ENCODE assay signal across 16 mouse cellular contexts in genomic region chr13:97973915-97974314, GRCm38 (mm10).
"Had no signal": no experiment of that assay in that cellular context is flagged by ENCODE, and none has a peak within 500 bp of the region (broad histone marks: within the 10 kb centered on the region; RNA-seq: fewer than 3 reads in every experiment).

No protein-coding gene starts in this region.

- H3K4me2 ChIP-seq: neural tube, embryonic 13.5 days; neural tube, embryonic 15.5 days; stomach, embryonic 15.5 days had no signal

- H3K27me3 ChIP-seq: neural tube, embryonic 13.5 days; neural tube, embryonic 15.5 days; stomach, embryonic 15.5 days had no signal

- H3K9ac ChIP-seq: neural tube, embryonic 13.5 days; neural tube, embryonic 15.5 days; stomach, embryonic 15.5 days had no signal

- H3K4me1 ChIP-seq: neural tube, embryonic 13.5 days; stomach, embryonic 15.5 days had no signal

- H3K9me3 ChIP-seq: neural tube, embryonic 13.5 days; neural tube, embryonic 15.5 days; stomach, embryonic 15.5 days had no signal

- H3K4me3 ChIP-seq: neural tube, embryonic 13.5 days; neural tube, embryonic 15.5 days; stomach, embryonic 15.5 days had no signal

- DNase-seq: retina, postnatal 1 day; right cerebral cortex, adult 18-20 months; right cerebral cortex, postnatal 14 days; right cerebral cortex, postnatal 25 days; right cerebral cortex, postnatal 4 days; spleen, adult 18-20 months; thymus, adult 18-20 months; thymus, adult 2 months; thymus, postnatal 14 days; thymus, postnatal 25 days; thymus, postnatal 36 days; thymus, postnatal 4 days had no signal

- H3K27ac ChIP-seq: neural tube, embryonic 13.5 days; neural tube, embryonic 15.5 days; stomach, embryonic 15.5 days; stomach, postnatal 0 days had no signal

- H3K36me3 ChIP-seq: stomach, embryonic 15.5 days had no signal
